Mouse (Mus musculus): ENCODE data around the gene Gdpgp1.

The Gdpgp1 gene

DNA sequence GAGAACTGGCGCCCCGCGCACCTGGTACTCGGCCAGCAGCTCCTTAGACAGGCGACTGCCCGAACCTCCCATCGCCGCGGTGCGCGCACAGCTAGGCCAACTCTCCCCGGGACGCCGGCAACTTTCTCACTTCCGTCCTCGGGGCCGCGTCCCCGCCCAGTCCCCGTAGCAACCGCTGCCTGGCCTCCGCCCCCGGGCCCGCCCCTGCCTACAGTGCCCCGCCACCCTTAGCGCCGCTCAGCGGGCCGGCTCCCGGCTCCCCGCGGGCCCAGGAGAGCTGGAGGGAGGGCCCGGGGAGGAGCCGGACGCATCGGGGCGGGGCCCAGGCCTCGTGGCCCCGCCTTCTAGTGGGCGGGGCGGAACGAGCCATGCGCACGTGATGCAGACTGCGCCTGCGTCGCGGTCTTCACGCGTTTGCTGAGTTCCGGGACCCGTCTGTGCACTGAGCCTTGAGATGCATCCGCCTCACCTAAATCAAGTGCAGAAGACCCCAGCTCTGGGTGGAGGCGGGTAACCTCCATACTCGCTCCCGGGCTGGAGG lies at the start of gene Gdpgp1, which contains the start of gene Cib1:
Gdpgp1 (plus strand) TSS at position 377 of the 541 bp plus-strand sequence.
Cib1 (minus strand) TSS at position 325 of the 541 bp plus-strand sequence.
- DNase-seq (ENCODE audit: low spot score), result peak; percentile 93

- no peak for DNase-seq (ENCODE audit: low spot score)
Measured at GRCm38 (mm10) chr7:80183466-80183865, 49.2 kb upstream of the Gdpgp1 start.

- DNase-seq (ENCODE audit: low spot score), result no peak
Measured at GRCm38 (mm10) chr7:80183969-80184368, 48.7 kb upstream of the Gdpgp1 start.

GRCm38 (mm10) chr7:80184551-80184950 lies 48.1 kb upstream of the Gdpgp1 start:
- DNase-seq (ENCODE audit: low spot score), result no peak

- no peak for DNase-seq (ENCODE audit: low spot score)
Measured at GRCm38 (mm10) chr7:80184968-80185367, 47.7 kb upstream of the Gdpgp1 start.

DNA sequence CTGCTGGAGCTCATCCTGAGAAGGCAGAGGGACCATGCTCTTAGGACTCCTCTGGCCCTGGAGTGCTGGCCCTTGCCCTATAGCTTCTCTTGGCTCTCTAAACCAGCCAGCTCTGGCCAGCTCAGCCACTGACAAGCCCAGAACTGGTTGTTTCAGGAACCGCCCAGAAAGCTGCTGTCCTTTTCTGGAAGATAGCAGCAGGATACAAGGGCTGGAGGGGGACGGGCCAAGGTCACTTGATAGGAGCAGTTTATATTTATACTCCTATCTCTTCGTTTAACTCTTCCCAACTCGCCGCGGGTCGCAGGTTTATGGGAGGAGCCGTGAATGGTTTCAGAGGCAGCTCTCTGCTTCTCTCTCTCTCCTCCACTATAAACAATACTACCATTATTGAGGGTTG lies 46.6 kb upstream of the Gdpgp1 start:
- no peak for DNase-seq (ENCODE audit: low spot score)

DNA sequence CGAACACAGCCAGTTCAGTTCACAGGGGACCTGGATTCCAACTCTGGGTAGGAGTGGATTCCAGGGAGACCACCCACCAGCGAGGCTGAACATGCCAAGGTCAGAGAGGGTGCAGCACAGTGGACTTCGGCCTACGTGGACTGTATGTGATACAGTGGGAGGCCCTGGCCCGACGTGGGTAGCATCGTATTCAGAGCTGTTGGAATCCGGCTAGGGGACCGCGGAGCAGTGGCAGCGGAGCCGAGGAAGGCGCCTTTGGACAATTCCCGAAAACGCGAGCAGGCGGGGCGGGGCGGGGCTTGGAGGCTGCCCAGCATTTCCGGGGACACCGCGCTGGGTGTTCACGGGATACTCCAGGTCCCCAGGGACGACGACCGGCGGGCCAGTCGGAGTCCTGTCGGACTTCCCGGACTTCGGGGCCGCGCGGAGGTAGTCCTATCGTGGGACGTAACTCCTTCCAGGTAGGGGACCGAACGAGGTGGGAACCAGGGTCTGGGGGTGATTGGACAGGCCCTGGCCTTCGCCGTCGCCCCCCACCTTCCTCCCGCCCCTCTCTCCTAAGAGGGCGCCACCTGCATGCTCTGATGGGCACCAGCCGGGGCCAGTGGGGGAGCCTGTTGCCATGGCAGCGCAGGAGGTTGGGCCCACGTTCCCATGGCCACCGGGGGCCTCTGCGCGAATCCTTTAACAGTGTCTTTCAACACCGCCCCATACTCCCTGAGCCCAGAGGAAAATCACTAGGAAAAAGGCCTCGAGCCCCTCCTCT lies 46.0 kb upstream of the Gdpgp1 start, which contains the start of gene Sema4b:
Sema4b (plus strand) TSS at position 311 of the 766 bp plus-strand sequence.
- peak; percentile 88 for DNase-seq (ENCODE audit: low spot score)

- DNase-seq (ENCODE audit: low spot score), result no peak
Measured at GRCm38 (mm10) chr7:80187501-80187900, 45.2 kb upstream of the Gdpgp1 start.

DNA sequence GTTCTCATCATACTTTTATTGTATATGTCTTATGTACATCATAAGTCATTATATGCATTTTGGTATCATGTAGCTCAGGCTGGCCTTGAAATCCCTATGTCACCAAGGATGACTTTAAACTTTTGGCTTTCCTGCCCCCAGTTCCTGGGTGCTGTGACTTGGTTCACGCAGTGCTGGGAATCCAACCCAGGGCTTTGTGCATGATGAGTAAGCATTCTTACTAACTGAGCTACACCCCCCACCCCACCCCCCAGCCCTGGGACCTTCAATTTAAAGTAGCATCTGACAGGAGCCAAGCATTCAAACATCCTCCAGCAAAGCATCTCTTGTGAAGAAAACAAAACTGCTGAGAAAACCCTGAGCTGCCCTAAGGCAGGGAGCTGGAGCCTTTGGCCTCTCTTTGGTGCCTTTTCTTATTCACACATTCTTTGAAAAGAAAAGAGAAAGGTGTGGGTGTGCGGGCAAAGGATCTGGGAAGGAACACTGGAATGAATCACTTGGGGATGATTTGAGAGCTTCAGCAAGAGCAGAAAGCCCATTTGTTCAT lies 44.0 kb upstream of the Gdpgp1 start:
- DNase-seq (ENCODE audit: low spot score), result no peak

DNA sequence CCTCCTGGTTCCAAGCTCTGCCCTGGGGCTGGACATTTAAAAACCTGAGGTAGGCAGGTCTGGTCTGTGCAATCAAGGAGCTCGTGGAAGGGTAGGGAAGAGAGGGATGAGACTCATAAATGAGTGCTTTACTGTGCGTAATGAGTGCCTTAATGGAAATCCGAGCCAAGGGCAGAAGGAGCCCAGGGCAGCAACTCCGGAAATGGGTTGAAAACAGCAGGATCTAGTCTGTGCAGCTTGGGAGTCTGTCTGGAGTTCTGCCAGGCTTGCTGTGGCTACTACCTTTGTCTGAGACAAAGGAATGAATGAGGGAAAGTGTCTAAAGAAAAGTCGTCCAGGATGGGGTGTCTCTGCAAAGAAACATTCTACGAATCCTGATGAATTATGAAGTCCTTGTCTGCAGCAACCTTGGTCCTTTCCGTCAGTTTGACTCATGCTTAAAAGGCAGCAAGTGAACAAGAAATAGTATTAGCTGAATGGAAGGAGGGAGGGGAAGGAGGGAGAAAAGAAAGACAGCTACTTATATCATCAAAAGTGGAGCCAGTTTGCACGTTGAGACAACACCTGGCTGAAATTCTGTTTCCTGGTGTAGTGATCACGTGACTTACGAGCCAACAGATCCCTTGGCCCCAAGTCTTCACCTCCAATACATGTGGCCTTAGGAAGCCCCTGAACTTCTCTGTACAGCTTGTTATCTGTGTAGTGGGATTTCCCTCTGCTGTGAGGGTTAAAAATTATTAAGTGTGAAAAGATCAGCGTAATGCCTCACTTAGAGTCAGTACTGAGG lies 43.3 kb upstream of the Gdpgp1 start:
- no peak for DNase-seq (ENCODE audit: low spot score)

- peak; percentile 69 for DNase-seq (ENCODE audit: low spot score)
Measured at GRCm38 (mm10) chr7:80191455-80191854, 41.2 kb upstream of the Gdpgp1 start.

DNA sequence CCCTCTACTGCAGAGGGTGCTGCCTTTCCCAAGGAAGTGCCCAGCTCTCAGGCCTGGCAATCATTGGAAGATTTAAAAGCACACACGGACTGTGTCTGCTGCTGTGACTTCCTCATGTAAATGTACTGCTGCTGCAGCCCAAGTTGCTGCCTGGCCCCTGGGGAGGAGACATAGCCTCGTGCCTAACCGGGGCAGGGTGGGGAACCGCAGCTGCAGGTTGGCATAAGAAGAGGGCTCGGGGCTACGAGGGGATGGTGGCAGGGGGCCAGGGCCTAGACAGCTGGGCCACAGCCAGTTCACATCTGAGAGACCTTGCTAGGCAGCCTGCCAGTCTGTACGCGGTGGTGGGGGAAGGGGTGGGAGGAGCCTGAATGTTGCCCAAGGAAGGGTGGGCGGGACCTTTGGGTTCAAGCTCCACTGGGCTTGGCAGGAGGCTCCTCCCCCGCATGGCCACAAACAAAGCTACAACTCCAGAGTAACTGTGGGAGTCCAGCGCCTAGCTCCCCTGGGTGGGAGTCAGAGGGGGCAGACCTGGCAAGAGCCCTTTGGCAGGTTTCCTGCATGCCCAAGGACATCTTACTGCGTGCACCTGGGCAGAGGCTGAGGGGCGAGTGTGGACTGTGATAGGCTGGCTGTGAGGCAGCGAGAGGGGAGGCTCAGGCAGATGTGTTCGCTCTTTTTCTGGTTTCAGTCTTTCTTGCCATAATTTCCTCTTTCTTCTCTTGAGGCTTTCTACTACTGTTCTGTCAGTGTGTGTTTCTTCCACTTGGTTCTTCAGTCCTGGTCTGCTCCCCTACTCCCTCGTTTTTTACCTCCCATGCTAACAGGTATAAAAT lies 40.2 kb upstream of the Gdpgp1 start:
- peak; percentile 73 for DNase-seq (ENCODE audit: low spot score)

DNA sequence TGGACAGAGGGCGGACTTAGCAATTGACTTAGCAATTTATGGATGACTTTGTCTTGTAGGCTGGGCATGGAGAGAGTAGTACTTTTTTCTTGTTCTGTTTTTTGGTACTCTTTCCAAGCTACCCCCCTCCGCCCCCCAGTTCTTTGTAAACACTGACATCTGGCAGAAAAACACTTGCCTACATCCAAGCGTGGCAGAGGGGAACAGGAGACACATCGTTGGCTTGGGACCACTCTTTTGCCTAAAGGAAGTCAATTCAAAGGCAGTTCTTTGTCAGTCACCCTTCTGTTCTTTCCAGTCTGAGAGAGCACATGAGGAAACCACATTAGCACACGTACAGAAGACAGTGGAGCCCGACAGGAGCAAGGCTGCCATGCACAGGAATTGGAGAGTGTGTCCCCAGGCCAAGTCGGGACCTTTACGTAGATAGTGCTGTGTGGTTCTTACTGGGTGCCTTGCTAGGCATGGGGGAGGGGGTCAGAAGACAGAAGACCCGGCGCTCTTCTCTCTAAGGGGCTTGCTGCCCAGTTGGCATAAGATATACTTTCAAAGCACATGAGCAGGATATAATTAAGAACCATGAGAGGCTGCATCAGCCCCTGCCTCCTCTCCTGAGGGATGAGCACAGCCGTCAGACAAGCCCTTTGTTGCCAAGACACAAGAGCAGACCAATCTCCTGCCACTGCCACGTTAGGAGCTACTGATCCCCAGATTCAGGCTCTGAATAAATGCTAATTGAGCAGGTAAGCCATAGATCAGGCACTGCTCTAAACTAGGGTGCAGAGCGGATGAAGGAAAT lies 38.5 kb upstream of the Gdpgp1 start:
- no peak for DNase-seq (ENCODE audit: low spot score)

DNA sequence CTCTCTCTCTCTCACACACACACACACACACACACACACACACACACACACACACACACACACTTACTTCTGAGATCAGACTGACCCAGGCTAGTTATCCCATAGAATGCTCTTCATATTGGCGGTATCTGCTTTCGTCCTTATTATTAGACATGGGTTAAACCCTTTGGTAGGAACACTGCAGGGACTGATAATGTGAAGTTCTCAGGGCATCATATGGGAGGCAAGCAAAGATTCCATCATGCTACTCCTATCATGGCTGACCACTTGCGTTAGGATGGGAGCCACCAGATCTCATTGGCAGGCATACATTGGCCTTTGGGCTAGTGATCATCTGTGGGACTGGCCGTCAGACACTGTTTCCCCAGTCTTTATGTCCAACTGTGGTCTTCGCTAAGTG lies 37.5 kb upstream of the Gdpgp1 start:
- no peak for DNase-seq (ENCODE audit: low spot score)

- DNase-seq (ENCODE audit: low spot score), result no peak
Measured at GRCm38 (mm10) chr7:80195576-80196263, 36.9 kb upstream of the Gdpgp1 start.

- DNase-seq (ENCODE audit: low spot score), result no peak
Measured at GRCm38 (mm10) chr7:80197371-80197770, 35.3 kb upstream of the Gdpgp1 start.

DNA sequence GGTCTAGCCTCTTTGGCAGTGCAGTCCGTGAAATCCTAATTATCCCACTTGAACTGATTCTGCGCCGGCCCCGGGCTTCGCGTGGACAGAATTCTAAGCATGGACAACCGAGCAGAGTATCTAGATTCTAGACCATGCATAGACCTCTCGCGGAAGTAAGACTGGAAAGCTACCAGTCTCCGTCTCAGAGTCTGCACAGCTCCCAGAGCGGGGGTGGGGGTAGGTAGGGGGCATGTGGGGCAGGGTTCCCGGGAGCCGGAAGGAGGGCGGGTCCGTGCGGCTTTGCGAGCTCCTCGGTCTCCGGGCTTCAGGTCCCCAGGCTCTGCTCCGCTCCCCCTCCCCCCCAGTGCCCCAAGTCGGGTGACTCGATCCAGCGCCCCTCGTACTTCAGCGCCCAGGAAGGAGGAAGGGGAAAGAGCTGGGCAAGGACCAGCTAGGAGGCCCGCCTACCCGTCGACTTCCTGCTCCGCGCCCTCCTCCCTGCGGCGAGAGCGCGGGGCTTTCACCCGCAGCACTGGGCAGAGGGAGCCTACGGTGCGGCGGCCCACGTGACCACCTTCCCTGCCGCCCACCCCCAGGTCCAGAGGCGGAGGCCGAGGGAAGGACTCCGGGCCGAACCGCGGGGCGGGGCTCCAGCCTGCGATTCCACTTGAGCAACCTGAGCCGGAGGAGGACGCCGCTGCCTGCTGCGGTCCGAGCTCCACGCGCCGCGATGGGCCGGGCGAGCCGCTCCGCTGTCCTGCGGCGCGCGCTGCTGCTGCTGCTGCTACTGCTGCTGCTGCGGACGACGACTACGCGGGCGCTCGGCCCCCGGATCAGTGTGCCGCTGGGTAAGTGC lies 34.5 kb upstream of the Gdpgp1 start:
- peak; percentile 72 for DNase-seq (ENCODE audit: low spot score)

DNA sequence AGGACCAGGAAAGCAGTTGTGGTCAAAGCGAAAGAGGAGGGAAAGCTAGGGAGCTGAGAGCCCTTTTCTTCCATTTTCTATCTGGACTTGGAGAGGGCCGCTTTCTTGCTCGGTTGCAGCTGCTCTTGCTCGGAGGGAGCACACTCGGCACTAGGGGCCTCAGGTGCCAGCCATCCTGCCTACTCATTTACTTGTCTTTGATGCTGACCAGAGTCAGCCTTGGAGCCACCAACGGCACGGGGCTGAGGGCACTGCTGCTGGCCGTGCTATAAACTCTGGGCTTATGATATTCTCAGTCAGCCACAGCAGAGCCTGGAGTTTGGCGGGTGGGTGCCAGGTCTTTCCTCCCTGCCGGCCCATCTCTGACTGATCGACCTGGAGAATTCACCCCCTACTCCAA lies 33.8 kb upstream of the Gdpgp1 start:
- no peak for DNase-seq (ENCODE audit: low spot score)

GRCm38 (mm10) chr7:80199286-80199685 lies 33.4 kb upstream of the Gdpgp1 start:
- no peak for DNase-seq (ENCODE audit: low spot score)
